Mouse (Mus musculus): ENCODE results near the gene Cacna1f. TPM values are rescaled to one million over a fixed set of nuclear protein-coding genes. Genes with fewer than 3 reads are reported as not detected.

Cacna1f gene
- polyA plus RNA-seq (2015; fragmentation: Nextera tagmentation; extraction: Ambion mirVana) = 0.05 and 0.19 TPM in 2 replicates

DNA sequence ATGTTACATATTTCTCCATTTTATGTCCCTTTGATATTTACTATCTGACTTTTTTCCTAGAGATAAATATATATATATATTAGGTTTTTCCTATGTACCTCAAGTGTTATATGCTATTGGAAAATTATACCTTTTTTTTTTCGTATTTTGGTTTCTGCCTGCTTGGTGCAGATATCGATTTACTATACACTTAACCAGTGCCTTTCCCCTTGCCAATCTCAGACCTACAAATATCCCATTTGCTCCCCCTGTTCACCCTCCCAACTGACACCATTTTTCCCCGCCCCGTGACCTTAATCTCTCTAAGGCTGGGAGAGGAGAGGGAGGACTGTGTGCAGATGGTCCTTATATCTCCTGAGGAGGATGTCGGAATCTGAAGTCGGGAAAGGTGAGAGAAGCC, at the start of gene Cacna1f:
TSS of gene Cacna1f (plus strand) at position 301 of the 400 bp plus-strand sequence.
- Histone ChIP-seq H3K9ac (replicated peaks) (no peak within 1 kb of the TSS), H3K4me2 (replicated peaks) (no peak within 1 kb of the TSS), H3K27me3 (no peaks in the 10 kb centered on the region), H3K4me1 (peaks cover 10% of the 10 kb centered on the region), H3K27ac (replicated peaks) (no peak within 1 kb of the TSS), H3K9me3 (no peaks in the 10 kb centered on the region), H3K4me3 (no peak within 1 kb of the TSS), H3K36me3 (no peaks in the 10 kb centered on the region)
- WGBS = 73% methylated on average over 6 of the region's 6 CpGs
- no peak for ATAC-seq (replicated peaks)

GRCm38 (mm10) chrX:7563076-7563475, 43.8 kb upstream of the Cacna1f start:
- Histone ChIP-seq H3K4me2 (replicated peaks) (no peak overlapping the region), H3K27me3 (no peaks in the 10 kb centered on the region), H3K27ac (replicated peaks) (no peak overlapping the region), H3K9ac (replicated peaks) (no peak overlapping the region), H3K36me3 (no peaks in the 10 kb centered on the region), H3K4me1 (no peaks in the 10 kb centered on the region), H3K4me3 (no peak overlapping the region), H3K9me3 (no peaks in the 10 kb centered on the region)
- WGBS = 28% methylated on average over 2 of the region's 2 CpGs
- no peak for ATAC-seq (replicated peaks)

DNA sequence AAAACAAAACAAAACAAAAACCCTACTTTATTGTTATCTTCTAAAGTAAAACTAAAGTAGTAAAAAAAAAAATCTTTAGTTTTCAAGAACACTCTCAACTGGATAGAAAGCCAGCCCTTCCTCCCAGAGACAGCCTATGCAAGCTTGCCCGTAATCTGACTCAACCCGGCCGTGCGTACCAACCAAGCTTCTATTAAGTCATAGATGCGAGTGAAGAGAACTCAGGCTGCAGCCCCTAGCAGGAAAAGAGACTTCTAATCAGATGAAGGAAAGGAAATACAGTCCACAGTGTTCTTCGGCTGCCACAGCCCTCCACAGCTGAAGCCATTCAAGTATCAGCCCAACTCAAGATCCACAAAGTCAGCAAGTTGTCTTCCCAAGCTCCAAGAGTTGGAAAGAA, 40.5 kb upstream of the Cacna1f start:
- no peaks in the 10 kb centered on the region for H3K27me3 ChIP-seq
- ATAC-seq (replicated peaks) = no peak

DNA sequence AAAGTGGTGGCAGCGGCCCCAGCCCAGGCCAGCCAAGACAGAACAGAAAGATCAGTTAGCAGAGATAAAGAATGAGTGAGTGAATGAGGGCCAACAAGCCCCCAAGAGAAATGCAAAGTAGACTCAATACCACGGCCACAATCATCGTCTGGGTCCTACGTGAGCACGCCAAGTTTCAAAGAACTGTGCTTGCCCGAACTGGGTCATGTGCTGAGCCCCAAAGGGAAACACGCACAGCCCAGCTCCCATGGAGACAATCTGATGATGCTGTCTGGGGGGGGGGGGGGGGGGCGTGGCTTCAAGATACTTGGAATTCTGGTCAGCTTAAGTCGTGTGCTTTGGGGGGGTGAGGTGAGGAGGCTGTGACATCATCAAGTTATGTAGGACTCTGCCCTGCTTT, 39.4 kb upstream of the Cacna1f start:
- H3K27me3 ChIP-seq = no peaks in the 10 kb centered on the region
- H3K4me3 ChIP-seq = no peak overlapping the region
- no peak for ATAC-seq (replicated peaks)
- H3K4me1 ChIP-seq = peaks cover 8% of the 10 kb centered on the region; the same call in 1 of the 2 replicates
- 75% methylated on average over 9 of the region's 9 CpGs for WGBS
- no peak overlapping the region for H3K9ac ChIP-seq (replicated peaks)
- no peaks in the 10 kb centered on the region for H3K36me3 ChIP-seq
- H3K4me2 ChIP-seq (replicated peaks) = no peak overlapping the region
- no peaks in the 10 kb centered on the region for H3K9me3 ChIP-seq
- no peak overlapping the region for H3K27ac ChIP-seq (replicated peaks)

More for the DNA sequence above, 40.5 kb upstream of the Cacna1f start:
- Histone ChIP-seq H3K9me3 (no peaks in the 10 kb centered on the region), H3K4me3 (no peak overlapping the region), H3K27ac (replicated peaks) (no peak overlapping the region), H3K4me2 (replicated peaks) (no peak overlapping the region), H3K4me1 (no peaks in the 10 kb centered on the region), H3K36me3 (no peaks in the 10 kb centered on the region), H3K9ac (replicated peaks) (no peak overlapping the region)
- WGBS = 88% methylated on average over 6 of the region's 6 CpGs

DNA sequence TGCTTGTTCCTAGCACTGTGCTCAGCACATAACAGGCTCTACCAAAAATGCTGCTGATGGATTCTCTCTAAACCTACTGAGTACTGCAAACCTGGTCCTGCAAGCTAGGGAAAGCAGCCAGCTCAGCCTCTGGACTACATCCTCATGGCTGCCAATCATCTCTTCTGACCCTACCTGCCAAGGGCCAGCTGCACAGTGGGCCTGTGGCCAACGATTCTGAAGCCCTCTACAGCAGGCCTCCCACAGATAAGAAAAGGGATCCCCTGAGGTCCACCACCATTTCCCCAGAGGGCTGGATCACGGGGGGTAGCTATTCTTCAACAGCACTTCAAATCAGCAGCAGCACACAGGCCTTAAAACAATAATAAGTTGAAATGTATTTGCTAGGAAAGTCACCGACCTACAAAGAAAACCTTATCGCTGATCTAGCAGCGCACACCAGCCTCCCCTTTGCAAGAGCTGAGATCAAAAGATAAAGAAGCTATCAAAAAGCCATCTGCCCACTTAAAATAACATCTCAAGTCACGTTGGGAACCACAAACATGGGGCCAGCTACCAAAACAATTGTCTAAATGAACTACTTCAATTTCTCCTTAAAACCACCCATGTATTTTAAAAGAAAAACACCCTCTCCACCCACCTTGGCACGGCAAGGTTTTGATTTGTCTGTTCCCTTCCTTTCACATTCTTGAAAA, 36.3 kb upstream of the Cacna1f start:
- Histone ChIP-seq H3K9me3 (no peaks in the 10 kb centered on the region), H3K9ac (replicated peaks) (no peak overlapping the region), H3K27ac (replicated peaks) (no peak overlapping the region), H3K27me3 (no peaks in the 10 kb centered on the region), H3K36me3 (no peaks in the 10 kb centered on the region), H3K4me3 (no peak overlapping the region), H3K4me2 (replicated peaks) (no peak overlapping the region), H3K4me1 (peaks cover 18% of the 10 kb centered on the region)
- ATAC-seq (replicated peaks) = no peak
- WGBS = 65% methylated on average over 7 of the region's 7 CpGs

- Histone ChIP-seq H3K9me3 (no peaks in the 10 kb centered on the region), H3K9ac (replicated peaks) (no peak overlapping the region), H3K4me2 (replicated peaks) (no peak overlapping the region), H3K4me1 (peaks cover 18% of the 10 kb centered on the region), H3K27ac (replicated peaks) (no peak overlapping the region), H3K36me3 (no peaks in the 10 kb centered on the region), H3K27me3 (no peaks in the 10 kb centered on the region), H3K4me3 (no peak overlapping the region)
- 94% methylated on average over 9 of the region's 9 CpGs for WGBS
- ATAC-seq (replicated peaks) = no peak
These were observed 35.2 kb upstream of the Cacna1f start for GRCm38 (mm10) chrX:7571565-7572136.

- WGBS = 94% methylated on average over 10 of the region's 10 CpGs
- Histone ChIP-seq H3K27ac (replicated peaks) (no peak overlapping the region), H3K9ac (replicated peaks) (no peak overlapping the region), H3K4me3 (no peak overlapping the region), H3K36me3 (no peaks in the 10 kb centered on the region), H3K27me3 (no peaks in the 10 kb centered on the region), H3K4me1 (peaks cover 18% of the 10 kb centered on the region), H3K9me3 (no peaks in the 10 kb centered on the region), H3K4me2 (replicated peaks) (0 out of 2 replicates have a peak overlapping the region, but pooled peaks have one; percentile 54)
- ATAC-seq (replicated peaks) = no peak
These were observed 34.4 kb upstream of the Cacna1f start for GRCm38 (mm10) chrX:7572466-7572865.

- H3K4me3 ChIP-seq = peak within 1 kb of the TSS; percentile 57
- no peaks in the 10 kb centered on the region for H3K36me3 ChIP-seq
- H3K27ac ChIP-seq (replicated peaks) = peak within 1 kb of the TSS; percentile 93
- H3K9me3 ChIP-seq = no peaks in the 10 kb centered on the region
- peaks cover 18% of the 10 kb centered on the region for H3K4me1 ChIP-seq
- peak within 1 kb of the TSS; percentile 67 for H3K9ac ChIP-seq (replicated peaks)
- peak within 1 kb of the TSS; percentile 54 for H3K4me2 ChIP-seq (replicated peaks)
- H3K27me3 ChIP-seq = no peaks in the 10 kb centered on the region
- WGBS = 36% methylated on average over 62 of the region's 72 CpGs
- ATAC-seq (replicated peaks) = peak; percentile 6
These were observed 33.5 kb upstream of the Cacna1f start, which contains the start of gene Foxp3 for GRCm38 (mm10) chrX:7573176-7574086. Gene Foxp3, plus strand, starts transcription at chrX:7573644.

- WGBS = 22% methylated on average over 62 of the region's 65 CpGs
- Histone ChIP-seq H3K27ac (replicated peaks) (peak within 1 kb of the TSS; percentile 93), H3K4me1 (peaks cover 18% of the 10 kb centered on the region), H3K36me3 (no peaks in the 10 kb centered on the region), H3K9ac (replicated peaks) (peak within 1 kb of the TSS; percentile 67), H3K27me3 (no peaks in the 10 kb centered on the region), H3K9me3 (no peaks in the 10 kb centered on the region), H3K4me3 (peak within 1 kb of the TSS; percentile 57), H3K4me2 (replicated peaks) (peak within 1 kb of the TSS; percentile 54)
- ATAC-seq (replicated peaks) = peak; percentile 98
These were observed 32.6 kb upstream of the Cacna1f start, which contains the start of gene Ppp1r3f for GRCm38 (mm10) chrX:7574087-7574884. Gene Ppp1r3f, minus strand, starts transcription at chrX:7574283.

GRCm38 (mm10) chrX:7574885-7575231, 32.0 kb upstream of the Cacna1f start:
- H3K4me3 ChIP-seq = peak overlapping the region; percentile 57
- H3K4me2 ChIP-seq (replicated peaks) = peak overlapping the region; percentile 45
- peaks cover 18% of the 10 kb centered on the region for H3K4me1 ChIP-seq
- H3K27me3 ChIP-seq = no peaks in the 10 kb centered on the region
- peak overlapping the region; percentile 93 for H3K27ac ChIP-seq (replicated peaks)
- 0 out of 2 replicates have a peak, but pooled peaks have one; percentile 7 for ATAC-seq (replicated peaks)
- H3K9ac ChIP-seq (replicated peaks) = peak overlapping the region; percentile 28; the same call in 1 of the 2 replicates
- H3K36me3 ChIP-seq = no peaks in the 10 kb centered on the region
- H3K9me3 ChIP-seq = no peaks in the 10 kb centered on the region
- 22% methylated on average over 5 of the region's 6 CpGs for WGBS

DNA sequence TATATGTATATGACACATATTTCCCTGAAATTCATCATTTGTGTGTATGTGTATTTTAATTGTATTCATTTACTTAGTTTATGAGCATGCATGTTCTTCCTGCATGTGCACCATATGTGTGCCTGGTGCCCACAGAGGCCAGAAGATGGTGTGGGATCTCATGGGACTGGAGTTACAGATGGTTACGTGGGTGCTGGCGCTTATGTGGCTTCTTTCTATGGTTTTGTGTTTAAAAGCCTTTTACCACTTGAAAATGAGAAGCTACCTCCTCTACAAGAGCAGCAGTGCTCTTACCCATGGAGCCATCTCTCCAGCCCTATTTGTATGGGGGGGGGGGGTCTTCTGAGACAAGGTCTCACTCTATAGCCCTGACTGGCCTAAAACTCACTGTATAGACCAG, 25.7 kb upstream of the Cacna1f start:
- H3K4me1 ChIP-seq = no peaks in the 10 kb centered on the region
- H3K9ac ChIP-seq (replicated peaks) = no peak overlapping the region
- H3K27ac ChIP-seq (replicated peaks) = no peak overlapping the region
- H3K4me3 ChIP-seq = no peak overlapping the region
- H3K36me3 ChIP-seq = no peaks in the 10 kb centered on the region
- ATAC-seq (replicated peaks) = no peak
- 85% methylated on average over 2 of the region's 2 CpGs for WGBS
- no peaks in the 10 kb centered on the region for H3K27me3 ChIP-seq
- no peaks in the 10 kb centered on the region for H3K9me3 ChIP-seq
- no peak overlapping the region for H3K4me2 ChIP-seq (replicated peaks)

All from forebrain, embryonic 15.5 days (tissue).